Mouse (Mus musculus) kidney, adult 2 months (tissue): Measurements from ENCODE around the gene Ugt3a1. TPM values are rescaled to one million over a fixed set of nuclear protein-coding genes. Genes with fewer than 3 reads are reported as not detected.
"Not testable (repeated sequence)": the region's sequence is repeated elsewhere in the genome, so short reads cannot be mapped to it uniquely, and the experiment has no call there.

Source experiments
- DNase-seq: peaks from one replicate; pipeline ENCODE4 v3.0.0; 2021
- H3K27ac ChIP-seq: fragments of 200-500 bp; 2 replicates; pipeline ENCODE4 v1.5.1; 2012; ENCODE audit warnings: low read depth, low read length, control low read depth, inconsistent platforms; ENCODE audit not compliant: insufficient read depth
- H3K27me3 ChIP-seq: fragments of 200-500 bp; replicated peaks from 2 replicates; pipeline ENCODE4 v1.6.1; 2012; ENCODE audit warnings: mild to moderate bottlenecking, moderate library complexity, low read length, inconsistent platforms; ENCODE audit not compliant: control insufficient read depth, insufficient read depth
- H3K36me3 ChIP-seq: fragments of 200-500 bp; 2 replicates; pipeline ENCODE4 v1.6.1; 2012; ENCODE audit warnings: mild to moderate bottlenecking, moderate library complexity, low read length, inconsistent platforms; ENCODE audit not compliant: control insufficient read depth, insufficient read depth
- H3K4me1 ChIP-seq: fragments of 200-500 bp; 2 replicates; pipeline ENCODE4 v1.6.1; 2011; ENCODE audit warnings: low read length; ENCODE audit not compliant: control insufficient read depth, insufficient read depth
- H3K4me3 ChIP-seq: fragments of 200-500 bp; 2 replicates; pipeline ENCODE4 v1.5.1; 2011; ENCODE audit warnings: mild to moderate bottlenecking, low read depth, low read length, control low read depth; ENCODE audit not compliant: insufficient read depth
- CTCF ChIP-seq: fragments of 200-500 bp; conservative IDR thresholded peaks from 2 replicates; pipeline ENCODE4 v1.5.1; 2011; ENCODE audit warnings: low read depth, mild to moderate bottlenecking, control low read depth, low read length, moderate library complexity, mixed read lengths; ENCODE audit not compliant: insufficient read depth, insufficient read length
- POLR2A ChIP-seq: fragments of 200-500 bp; IDR thresholded peaks from one replicate; pipeline ENCODE4 v1.6.1; 2011; ENCODE audit warnings: low read depth, low read length, control low read depth
- WGBS: fragments of 180-500 bp; shearing (Covaris S2); methylation state at CpG from one replicate; pipeline ENCODE4 v1.1.7; 2018; 5-methylcytosine and 5-hydroxymethylcytosine counted together
- polyA plus RNA-seq: library from polyadenylated mRNA; depleted of rRNA; stranded (reverse); fragments of >200 nt; gene quantifications from 2 replicates; pipeline ENCODE4 v1.2.3, GENCODE M21; 2012; rRNA removed

Ugt3a1 gene
- polyA plus RNA-seq = 193 and 203 TPM in 2 replicates

DNA sequence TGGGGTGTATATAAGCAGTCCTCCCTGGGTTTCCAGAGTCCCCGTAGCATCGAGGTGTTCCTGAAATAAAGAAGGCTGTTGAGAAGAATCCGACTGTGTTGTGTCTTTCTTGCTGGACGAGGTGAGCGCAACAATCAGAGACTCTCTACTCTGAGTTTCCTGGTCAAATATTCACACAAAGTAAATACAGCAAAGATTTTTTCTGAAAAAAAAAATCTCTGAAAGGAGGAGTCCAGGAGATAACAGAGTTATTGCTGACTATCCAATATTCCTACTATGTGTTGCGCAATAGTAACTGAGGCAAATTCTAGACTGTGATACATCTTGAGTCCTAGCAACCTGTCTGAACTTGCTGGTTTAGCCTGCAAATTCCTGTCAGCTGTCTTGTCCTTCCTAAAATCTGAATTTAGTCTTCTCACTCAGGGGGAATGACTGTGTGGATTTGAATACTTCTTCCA is at the start of gene Ugt3a1:
Gene Ugt3a1 (plus strand): TSS at position 51 of the 458 bp plus-strand sequence.
- 92% methylated on average over 6 of the region's 6 CpGs for WGBS
- Histone ChIP-seq H3K36me3 (no peaks in the 10 kb centered on the region), H3K4me3 (no peak within 1 kb of the TSS), H3K4me1 (peaks cover 5% of the 10 kb centered on the region; the same call in 1 of the 2 replicates), H3K27ac (no peak within 1 kb of the TSS), H3K27me3 (no peaks in the 10 kb centered on the region)
- TF ChIP-seq CTCF (no peak), POLR2A (no peak)
- no peak for DNase-seq

DNA sequence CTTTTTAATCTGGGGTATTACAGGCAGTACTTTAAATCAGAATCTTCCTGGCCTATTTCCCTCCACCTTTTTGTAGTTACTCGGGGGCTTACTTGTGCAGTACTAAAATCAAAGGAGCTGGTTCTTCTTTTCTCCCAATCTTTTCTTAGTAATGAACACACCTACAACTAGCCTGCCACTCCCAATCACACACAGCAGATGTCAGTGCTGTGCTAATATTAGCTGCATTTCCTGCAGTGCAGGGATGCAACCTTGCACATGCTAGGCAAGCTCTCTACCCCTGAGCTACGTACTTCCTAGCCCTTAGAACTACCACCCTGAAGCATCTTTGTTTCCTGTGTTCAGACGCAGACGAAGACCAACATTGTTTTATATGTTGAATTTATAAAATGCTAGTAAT is 45.8 kb upstream of the Ugt3a1 start:
- H3K36me3 ChIP-seq, H3K4me3 ChIP-seq, H3K4me1 ChIP-seq, H3K27me3 ChIP-seq, H3K27ac ChIP-seq: not testable (repeated sequence)
- peak; percentile 39 for DNase-seq
- 69% methylated on average over 4 of the region's 4 CpGs for WGBS
- TF ChIP-seq CTCF = peak; percentile 26; the same call in 1 of the 2 replicates

DNA sequence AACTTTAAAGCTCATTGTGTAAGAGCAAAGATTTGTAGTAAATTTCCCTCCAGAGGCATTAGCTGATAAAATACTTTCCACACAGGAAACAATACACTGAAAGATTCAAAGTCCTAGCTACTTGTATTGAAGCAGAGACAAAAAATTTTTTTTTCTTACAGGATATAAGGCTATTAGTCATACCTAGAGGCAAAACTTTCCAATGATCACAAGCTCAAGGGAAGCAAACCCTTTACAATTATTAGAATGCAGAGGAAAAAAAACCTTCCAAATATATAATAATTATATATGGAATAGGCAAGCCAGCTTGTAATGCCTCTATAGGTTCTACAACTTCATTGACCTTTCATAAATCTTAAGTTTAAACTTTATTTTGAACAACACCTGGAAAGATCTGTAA is 30.3 kb upstream of the Ugt3a1 start:
- DNase-seq = no peak
- no peaks in the 10 kb centered on the region for H3K36me3 ChIP-seq
- TF ChIP-seq CTCF (no peak), POLR2A (no peak)
- H3K27ac ChIP-seq = no peak overlapping the region
- no peak overlapping the region for H3K4me3 ChIP-seq
- H3K4me1 ChIP-seq = no peaks in the 10 kb centered on the region
- H3K27me3 ChIP-seq = no peaks in the 10 kb centered on the region

DNA sequence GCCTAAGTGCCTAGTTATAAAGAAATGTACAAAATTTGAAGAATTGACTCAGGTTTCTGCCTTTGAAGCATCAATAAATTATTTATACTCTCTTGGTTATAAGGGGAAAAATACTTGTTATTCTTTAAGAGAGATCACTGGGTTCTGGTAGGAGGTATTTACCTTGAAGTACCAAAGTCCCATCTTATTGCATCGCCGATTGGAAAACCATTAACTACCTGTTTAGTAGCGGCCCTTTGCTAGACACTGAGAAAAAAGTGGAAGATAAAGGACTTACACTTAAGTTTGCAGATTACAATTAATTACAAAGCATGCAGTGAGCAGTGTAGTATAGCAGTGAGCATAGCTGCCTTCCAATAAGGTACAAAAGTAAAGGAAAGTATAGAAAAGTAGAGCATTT is 23.8 kb upstream of the Ugt3a1 start:
- 55% methylated on average over 3 of the region's 3 CpGs for WGBS

DNA sequence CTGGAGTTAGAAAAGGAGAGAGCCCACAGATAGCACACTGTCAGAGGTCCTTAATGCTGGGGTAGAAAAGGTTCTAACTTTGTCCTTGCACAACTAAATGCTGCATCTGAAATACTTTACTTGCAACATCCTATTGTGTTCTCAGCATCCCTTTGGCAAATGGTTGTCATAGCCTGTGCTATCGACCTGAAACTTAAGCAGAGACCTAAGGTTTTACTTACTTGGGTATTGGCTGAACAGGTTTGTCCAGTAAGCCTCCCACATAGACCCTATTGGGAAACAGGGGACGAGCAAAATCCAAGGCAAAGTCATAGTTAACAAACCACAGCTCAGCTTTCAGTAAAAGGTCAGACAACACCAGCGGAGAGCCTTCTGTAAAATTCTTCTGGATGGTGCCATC is 16.1 kb upstream of the Ugt3a1 start:
- H3K36me3 ChIP-seq = no peaks in the 10 kb centered on the region
- TF ChIP-seq POLR2A = no peak
- TF ChIP-seq CTCF = no peak
- no peaks in the 10 kb centered on the region for H3K27me3 ChIP-seq
- no peaks in the 10 kb centered on the region for H3K4me1 ChIP-seq
- DNase-seq = no peak
- H3K4me3 ChIP-seq = no peak overlapping the region
- WGBS = 73% methylated on average over 3 of the region's 3 CpGs
- no peak overlapping the region for H3K27ac ChIP-seq

More for the DNA sequence above, 23.8 kb upstream of the Ugt3a1 start:
- DNase-seq = peak; percentile 79
- Histone ChIP-seq H3K27me3 (no peaks in the 10 kb centered on the region), H3K4me3 (no peak overlapping the region), H3K36me3 (no peaks in the 10 kb centered on the region), H3K27ac (no peak overlapping the region), H3K4me1 (no peaks in the 10 kb centered on the region; the same call in 1 of the 2 replicates)
- TF ChIP-seq CTCF = no peak
- TF ChIP-seq POLR2A = no peak

DNA sequence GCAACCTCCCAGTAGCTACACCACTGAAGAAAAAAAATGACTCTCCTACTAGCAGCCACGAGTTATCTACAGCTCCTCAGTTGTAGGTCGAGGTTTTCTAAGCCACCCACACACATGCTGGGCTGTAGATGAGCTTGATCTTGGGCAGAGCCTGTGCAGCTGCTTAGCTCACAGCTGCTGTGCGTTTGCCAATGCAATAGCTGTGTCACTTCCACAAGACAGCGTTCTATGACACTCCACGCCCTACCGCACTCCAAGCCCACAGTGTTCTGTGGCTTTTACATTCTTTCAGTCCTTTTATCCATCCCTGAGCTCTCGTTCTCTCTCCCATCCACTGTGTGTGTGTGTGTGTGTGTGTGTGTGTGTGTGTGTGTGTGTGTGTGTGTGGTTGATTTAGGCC is 4.8 kb upstream of the Ugt3a1 start:
- TF ChIP-seq CTCF (no peak), POLR2A (no peak)
- no peaks in the 10 kb centered on the region for H3K36me3 ChIP-seq
- WGBS = 71% methylated on average over 7 of the region's 7 CpGs
- H3K27ac ChIP-seq = no peak overlapping the region
- H3K4me1 ChIP-seq = no peaks in the 10 kb centered on the region
- no peaks in the 10 kb centered on the region for H3K27me3 ChIP-seq
- H3K4me3 ChIP-seq = no peak overlapping the region
- DNase-seq = no peak

DNA sequence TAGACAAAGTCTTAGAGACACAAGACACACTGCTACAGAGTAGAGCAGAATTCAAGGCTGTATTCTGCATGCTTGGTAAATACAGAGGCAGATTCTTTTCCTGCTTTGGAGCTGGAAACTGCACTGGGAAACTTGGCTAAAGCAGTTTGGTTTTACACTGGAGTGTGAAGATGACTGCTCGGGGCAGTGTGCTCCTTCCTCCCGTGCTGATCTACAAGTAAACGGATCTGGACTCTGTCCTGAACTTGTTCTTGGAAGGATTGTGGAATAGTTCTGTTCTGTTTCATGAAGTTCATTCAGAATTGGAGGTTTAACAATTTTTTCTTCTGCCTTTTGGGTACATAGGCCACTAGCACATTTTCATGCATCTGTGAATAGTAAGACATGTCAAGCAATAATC is 2.3 kb downstream of the Ugt3a1 start:
- H3K4me1 ChIP-seq = peaks cover 5% of the 10 kb centered on the region; the same call in 1 of the 2 replicates
- 48% methylated on average over 3 of the region's 3 CpGs for WGBS

More for the DNA sequence above, 2.3 kb downstream of the Ugt3a1 start:
- H3K27ac ChIP-seq = peak overlapping the region; percentile 85
- no peaks in the 10 kb centered on the region for H3K36me3 ChIP-seq
- no peaks in the 10 kb centered on the region for H3K27me3 ChIP-seq
- peak; percentile 86 for DNase-seq
- H3K4me3 ChIP-seq = no peak overlapping the region
- TF ChIP-seq POLR2A = no peak
- TF ChIP-seq CTCF = no peak
